Mouse (Mus musculus) embryonic fibroblast, embryonic 13.5 days (primary cell): Measurements from ENCODE around the gene Trpc4.

ENCODE experiments used
- CTCF ChIP-seq: IDR thresholded peaks from 2 replicates; pipeline ENCODE4 v1.5.1; 2011; ENCODE audit warnings: mild to moderate bottlenecking, control low read depth, low read length, moderate library complexity, borderline replicate concordance; ENCODE audit not compliant: insufficient read depth
- POLR2A ChIP-seq: IDR thresholded peaks from 2 replicates; pipeline ENCODE4 v1.6.1; 2011; ENCODE audit warnings: low read depth, mild to moderate bottlenecking, control low read depth, low read length, moderate library complexity

GRCm38 (mm10) chr3:54228463-54228862 lies 72.6 kb downstream of the Trpc4 start:
- TF ChIP-seq CTCF (no peak), POLR2A (no peak)
